Mouse (Mus musculus) forebrain, embryonic 12.5 days (tissue): ENCODE data around the gene Tor1aip2. TPM values are rescaled to one million over a fixed set of nuclear protein-coding genes. Genes with fewer than 3 reads are reported as not detected.

Experiments
- polyA plus RNA-seq: library from polyadenylated mRNA; unstranded; fragments of >200 nt; fragmentation: Nextera tagmentation; extraction: Ambion mirVana; gene quantifications from 2 replicates; pipeline ENCODE4 v1.2.1, GENCODE M21; 2016

The Tor1aip2 gene
- polyA plus RNA-seq, 1 experiment from 2014 or later: 89.3 TPM

Other genes starting within 250 kb of the Tor1aip2 start
- 16.1 and 16.6 TPM in 2 replicates for gene Qsox1, start 222.5 kb upstream of the Tor1aip2 start, polyA plus RNA-seq
- 12.5 and 13.5 TPM in 2 replicates for gene Cep350, start 62.1 kb upstream of the Tor1aip2 start, polyA plus RNA-seq
- 37.9 and 40.6 TPM in 2 replicates for gene Tor1aip1, start 1.1 kb downstream of the Tor1aip2 start, polyA plus RNA-seq
- 2.7 and 3.7 TPM in 2 replicates for gene Fam163a, start 169.6 kb downstream of the Tor1aip2 start, polyA plus RNA-seq